Mouse (Mus musculus) heart, embryonic 10.5 days (tissue): ENCODE data around the gene Cdk14. TPM values are rescaled to one million over a fixed set of nuclear protein-coding genes. Genes with fewer than 3 reads are reported as not detected.

ENCODE experiments used
- DNase-seq: peaks from one replicate; pipeline ENCODE4 v3.0.0-alpha.2; 2017; ENCODE audit warnings: low spot score
- H3K27ac ChIP-seq: fragments of 300-500 bp; sonication (generic); 2 replicates; pipeline ENCODE4 v1.5.1; 2016; ENCODE audit warnings: mild to moderate bottlenecking
- H3K27me3 ChIP-seq: fragments of 300-500 bp; sonication (generic); 2 replicates; pipeline ENCODE4 v1.6.1; 2016; ENCODE audit warnings: mild to moderate bottlenecking; ENCODE audit not compliant: poor library complexity, insufficient read depth, severe bottlenecking
- H3K36me3 ChIP-seq: fragments of 300-500 bp; sonication (generic); 2 replicates; pipeline ENCODE4 v1.6.1; 2016; ENCODE audit warnings: mild to moderate bottlenecking, moderate library complexity
- H3K4me1 ChIP-seq: fragments of 300-500 bp; sonication (generic); 2 replicates; pipeline ENCODE4 v1.6.1; 2016; ENCODE audit warnings: mild to moderate bottlenecking
- H3K4me3 ChIP-seq: fragments of 300-500 bp; sonication (generic); 2 replicates; pipeline ENCODE4 v1.5.1; 2016; ENCODE audit warnings: mild to moderate bottlenecking, moderate library complexity
- H3K9me3 ChIP-seq: fragments of 300-500 bp; sonication (generic); 2 replicates; pipeline ENCODE4 v1.6.1; 2016; ENCODE audit warnings: mild to moderate bottlenecking, moderate library complexity
- WGBS: fragments of 180-500 bp; shearing (Covaris S2); methylation state at CpG from one replicate; pipeline ENCODE4 v1.1.7; 2016; 5-methylcytosine and 5-hydroxymethylcytosine counted together
- polyA plus RNA-seq: library from polyadenylated mRNA; unstranded; fragments of >200 nt; fragmentation: Nextera tagmentation; extraction: Ambion mirVana; gene quantifications from 2 replicates; pipeline ENCODE4 v1.2.1, GENCODE M21; 2016

Gene Cdk14
- polyA plus RNA-seq, 1 experiment from 2014 or later, result 17.7 TPM

GRCm38 (mm10) chr5:5265401-5265841 lies 154.7 kb downstream of the Cdk14 start:
- Histone ChIP-seq H3K36me3 (no peaks in the 10 kb centered on the region), H3K9me3 (no peaks in the 10 kb centered on the region), H3K27ac (0 out of 2 replicates have a peak overlapping the region, but pooled peaks have one; percentile 22), H3K27me3 (no peaks in the 10 kb centered on the region), H3K4me1 (peaks cover 42% of the 10 kb centered on the region), H3K4me3 (peak overlapping the region; percentile 0; the same call in 1 of the 2 replicates)
- DNase-seq, result no peak
- 31% methylated on average over 8 of the region's 8 CpGs for WGBS

GRCm38 (mm10) chr5:5264712-5265111 lies 155.4 kb downstream of the Cdk14 start:
- Histone ChIP-seq H3K27ac (no peak overlapping the region), H3K36me3 (no peaks in the 10 kb centered on the region), H3K27me3 (no peaks in the 10 kb centered on the region), H3K4me1 (peaks cover 49% of the 10 kb centered on the region), H3K9me3 (no peaks in the 10 kb centered on the region), H3K4me3 (no peak overlapping the region; the same call in 1 of the 2 replicates)
- no peak for DNase-seq
- 72% methylated on average over 2 of the region's 2 CpGs for WGBS

- no peaks in the 10 kb centered on the region for H3K36me3 ChIP-seq
- H3K4me3 ChIP-seq, result peak overlapping the region; percentile 22; the same call in 1 of the 2 replicates
- H3K9me3 ChIP-seq, result no peaks in the 10 kb centered on the region
- H3K27ac ChIP-seq, result peak overlapping the region; percentile 81
- no peak for DNase-seq
- 59% methylated on average over 14 of the region's 14 CpGs for WGBS
- peaks cover 50% of the 10 kb centered on the region for H3K4me1 ChIP-seq
- H3K27me3 ChIP-seq, result no peaks in the 10 kb centered on the region
These were observed 158.3 kb downstream of the Cdk14 start for GRCm38 (mm10) chr5:5261725-5262296.

- 51% methylated on average over 14 of the region's 14 CpGs for WGBS
- peak overlapping the region; percentile 22; the same call in 1 of the 2 replicates for H3K4me3 ChIP-seq
- H3K9me3 ChIP-seq, result no peaks in the 10 kb centered on the region
- no peak for DNase-seq
- peak overlapping the region; percentile 81 for H3K27ac ChIP-seq
- H3K4me1 ChIP-seq, result peaks cover 49% of the 10 kb centered on the region
- H3K36me3 ChIP-seq, result no peaks in the 10 kb centered on the region
- H3K27me3 ChIP-seq, result no peaks in the 10 kb centered on the region
These were observed 159.0 kb downstream of the Cdk14 start for GRCm38 (mm10) chr5:5260966-5261724.

GRCm38 (mm10) chr5:5260309-5260708 lies 159.8 kb downstream of the Cdk14 start:
- no peaks in the 10 kb centered on the region for H3K36me3 ChIP-seq
- H3K4me3 ChIP-seq, result no peak overlapping the region
- 33% methylated on average over 7 of the region's 7 CpGs for WGBS
- peak overlapping the region; percentile 81; the same call in 1 of the 2 replicates for H3K27ac ChIP-seq
- peaks cover 42% of the 10 kb centered on the region for H3K4me1 ChIP-seq
- H3K27me3 ChIP-seq, result no peaks in the 10 kb centered on the region
- no peak for DNase-seq
- H3K9me3 ChIP-seq, result no peaks in the 10 kb centered on the region

- Histone ChIP-seq H3K27ac (no peak overlapping the region), H3K4me1 (peaks cover 6% of the 10 kb centered on the region; the same call in 1 of the 2 replicates), H3K36me3 (no peaks in the 10 kb centered on the region), H3K9me3 (no peaks in the 10 kb centered on the region), H3K4me3 (no peak overlapping the region), H3K27me3 (no peaks in the 10 kb centered on the region)
- DNase-seq, result no peak
- WGBS, result 84% methylated on average over 6 of the region's 6 CpGs
These were observed 165.7 kb downstream of the Cdk14 start for GRCm38 (mm10) chr5:5254391-5254790.

- Histone ChIP-seq H3K9me3 (no peaks in the 10 kb centered on the region), H3K27ac (no peak overlapping the region), H3K4me1 (0 out of 2 replicates have a peak, but pooled peaks cover 5% of the 10 kb centered on the region), H3K27me3 (no peaks in the 10 kb centered on the region), H3K4me3 (no peak overlapping the region), H3K36me3 (no peaks in the 10 kb centered on the region)
- WGBS, result 82% methylated on average over 3 of the region's 3 CpGs
- no peak for DNase-seq
These were observed 166.9 kb downstream of the Cdk14 start for GRCm38 (mm10) chr5:5253177-5253576.

- WGBS, result 87% methylated on average over 6 of the region's 6 CpGs
- no peak overlapping the region for H3K27ac ChIP-seq
- no peaks in the 10 kb centered on the region for H3K27me3 ChIP-seq
These were observed 172.4 kb downstream of the Cdk14 start for GRCm38 (mm10) chr5:5247671-5248070.

GRCm38 (mm10) chr5:5246534-5247175 lies 173.5 kb downstream of the Cdk14 start:
- DNase-seq, result no peak
- Histone ChIP-seq H3K4me1 (peaks cover 11% of the 10 kb centered on the region; the same call in 1 of the 2 replicates), H3K9me3 (no peaks in the 10 kb centered on the region), H3K27ac (no peak overlapping the region), H3K36me3 (0 out of 2 replicates have a peak, but pooled peaks cover 4% of the 10 kb centered on the region), H3K4me3 (no peak overlapping the region), H3K27me3 (no peaks in the 10 kb centered on the region)
- WGBS, result 73% methylated on average over 2 of the region's 2 CpGs

More at GRCm38 (mm10) chr5:5247671-5248070, 172.4 kb downstream of the Cdk14 start:
- H3K4me1 ChIP-seq, result peaks cover 11% of the 10 kb centered on the region; the same call in 1 of the 2 replicates
- DNase-seq, result no peak
- H3K9me3 ChIP-seq, result no peaks in the 10 kb centered on the region
- H3K4me3 ChIP-seq, result no peak overlapping the region
- 0 out of 2 replicates have a peak, but pooled peaks cover 4% of the 10 kb centered on the region for H3K36me3 ChIP-seq

GRCm38 (mm10) chr5:5245182-5245581 lies 174.9 kb downstream of the Cdk14 start:
- WGBS, result 92% methylated on average over 7 of the region's 7 CpGs
- Histone ChIP-seq H3K4me1 (peaks cover 9% of the 10 kb centered on the region; the same call in 1 of the 2 replicates), H3K36me3 (0 out of 2 replicates have a peak, but pooled peaks cover 4% of the 10 kb centered on the region), H3K9me3 (no peaks in the 10 kb centered on the region), H3K4me3 (no peak overlapping the region), H3K27me3 (no peaks in the 10 kb centered on the region), H3K27ac (no peak overlapping the region)
- DNase-seq, result no peak

- Histone ChIP-seq H3K27ac (no peak overlapping the region), H3K4me3 (no peak overlapping the region), H3K27me3 (no peaks in the 10 kb centered on the region), H3K36me3 (0 out of 2 replicates have a peak, but pooled peaks cover 4% of the 10 kb centered on the region), H3K9me3 (no peaks in the 10 kb centered on the region), H3K4me1 (peaks cover 6% of the 10 kb centered on the region; the same call in 1 of the 2 replicates)
- DNase-seq, result no peak
These were observed 176.5 kb downstream of the Cdk14 start for GRCm38 (mm10) chr5:5243648-5244047.

GRCm38 (mm10) chr5:5242704-5243103 lies 177.4 kb downstream of the Cdk14 start:
- Histone ChIP-seq H3K9me3 (no peaks in the 10 kb centered on the region), H3K27ac (no peak overlapping the region), H3K27me3 (no peaks in the 10 kb centered on the region), H3K4me3 (no peak overlapping the region), H3K36me3 (peaks cover 9% of the 10 kb centered on the region), H3K4me1 (peaks cover 6% of the 10 kb centered on the region; the same call in 1 of the 2 replicates)
- no peak for DNase-seq
- 88% methylated on average over 5 of the region's 5 CpGs for WGBS
